In genomic region chr17:29445072-29445471, GRCm38 (mm10) we compare ENCODE assay signal across 9 mouse cellular contexts. TPM values are rescaled to one million over a fixed set of nuclear protein-coding genes. Genes with fewer than 3 reads are reported as not detected.
DNase-seq lines count a peak whose midpoint lies in the region; ATAC-seq lines count a peak whose summit lies in the region.
"Had no signal": no experiment of that assay in that cellular context is flagged by ENCODE, and none has a peak within 500 bp of the region (broad histone marks: within the 10 kb centered on the region; RNA-seq: fewer than 3 reads in every experiment).

No protein-coding gene starts in this region.

- no peaks in the 10 kb centered on the region for H3K36me3 ChIP-seq in forebrain, embryonic 11.5 days (ENCODE audit: control insufficient read depth, insufficient read depth, low read length)
- no peaks in the 10 kb centered on the region for H3K36me3 ChIP-seq in forebrain, embryonic 14.5 days (ENCODE audit: control insufficient read depth, insufficient read depth, low read length)
- no peaks in the 10 kb centered on the region for H3K36me3 ChIP-seq in lung, embryonic 15.5 days
- H3K36me3 ChIP-seq in stomach, embryonic 15.5 days = no peaks in the 10 kb centered on the region

- no peaks in the 10 kb centered on the region; the same call in 1 of the 2 replicates for H3K4me1 ChIP-seq in forebrain, embryonic 11.5 days (replicated peaks; ENCODE audit: control insufficient read depth, insufficient read depth, low read length)
- no peaks in the 10 kb centered on the region for H3K4me1 ChIP-seq in forebrain, embryonic 14.5 days (ENCODE audit: control insufficient read depth, insufficient read depth, low read length)
- peaks cover 31% of the 10 kb centered on the region for H3K4me1 ChIP-seq in lung, embryonic 15.5 days
- H3K4me1 ChIP-seq in stomach, embryonic 15.5 days = peaks cover 19% of the 10 kb centered on the region

- no peak for ATAC-seq in forebrain, embryonic 11.5 days (replicated peaks; ENCODE audit: low FRiP score)
- no peak for ATAC-seq in forebrain, embryonic 14.5 days
- no peak for ATAC-seq in lung, embryonic 15.5 days (ENCODE audit: borderline replicate concordance, extremely low read depth, low FRiP score, low TSS enrichment)
- ATAC-seq in stomach, embryonic 15.5 days (ENCODE audit: insufficient read depth, low FRiP score, low read depth) = no peak

- DNase-seq in forebrain, embryonic 11.5 days (ENCODE audit: low spot score) = no peak
- DNase-seq in forebrain, embryonic 14.5 days (ENCODE audit: low spot score) = no peak
- no peak for DNase-seq in lung, postnatal 25 days (ENCODE audit: low spot score)
- peak; percentile 78 for DNase-seq in liver
- no peak for DNase-seq in spleen, adult 12 weeks (ENCODE audit: low spot score)
- DNase-seq in cerebellum, postnatal 36 days = no peak
- DNase-seq: adrenal gland, adult 2 months had no signal

- peak overlapping the region; percentile 5; the same call in 1 of the 2 replicates for H3K9ac ChIP-seq in forebrain, embryonic 11.5 days (ENCODE audit: low read length)
- no peak overlapping the region for H3K9ac ChIP-seq in forebrain, embryonic 14.5 days (ENCODE audit: low read length)
- no peak overlapping the region for H3K9ac ChIP-seq in lung, embryonic 15.5 days
- H3K9ac ChIP-seq in stomach, embryonic 15.5 days = no peak overlapping the region

- no peaks in the 10 kb centered on the region for H3K27me3 ChIP-seq in forebrain, embryonic 11.5 days (ENCODE audit: control insufficient read depth, insufficient read depth, low read length)
- H3K27me3 ChIP-seq in forebrain, embryonic 14.5 days (replicated peaks; ENCODE audit: control insufficient read depth, insufficient read depth, low read length) = no peaks in the 10 kb centered on the region
- no peaks in the 10 kb centered on the region for H3K27me3 ChIP-seq in lung, embryonic 15.5 days
- no peaks in the 10 kb centered on the region for H3K27me3 ChIP-seq in stomach, embryonic 15.5 days (replicated peaks)

- no peak overlapping the region for H3K4me2 ChIP-seq in forebrain, embryonic 11.5 days (ENCODE audit: low read depth, low read length, severe bottlenecking)
- H3K4me2 ChIP-seq in forebrain, embryonic 14.5 days (ENCODE audit: low read length) = no peak overlapping the region
- H3K4me2 ChIP-seq in lung, embryonic 15.5 days = no peak overlapping the region
- no peak overlapping the region for H3K4me2 ChIP-seq in stomach, embryonic 15.5 days

- H3K9me3 ChIP-seq in forebrain, embryonic 11.5 days (ENCODE audit: control insufficient read depth, low read length) = no peaks in the 10 kb centered on the region
- H3K9me3 ChIP-seq in forebrain, embryonic 14.5 days (replicated peaks; ENCODE audit: control insufficient read depth, low read length) = no peaks in the 10 kb centered on the region
- no peaks in the 10 kb centered on the region for H3K9me3 ChIP-seq in lung, embryonic 15.5 days
- H3K9me3 ChIP-seq in stomach, embryonic 15.5 days = no peaks in the 10 kb centered on the region

- peak overlapping the region; percentile 21; the same call in 1 of the 2 replicates for H3K27ac ChIP-seq in forebrain, embryonic 11.5 days (ENCODE audit: low read depth, low read length)
- H3K27ac ChIP-seq in forebrain, embryonic 14.5 days (ENCODE audit: low read depth, low read length) = no peak overlapping the region
- peak overlapping the region; percentile 45 for H3K27ac ChIP-seq in lung, embryonic 15.5 days
- H3K27ac ChIP-seq in stomach, embryonic 15.5 days = peak overlapping the region; percentile 37

- 32% methylated on average over 8 of the region's 8 CpGs for WGBS in forebrain, embryonic 11.5 days
- WGBS in forebrain, embryonic 14.5 days = 19% methylated on average over 8 of the region's 8 CpGs
- 13% methylated on average over 8 of the region's 8 CpGs for WGBS in lung, embryonic 15.5 days
- WGBS in stomach, embryonic 15.5 days = 19% methylated on average over 8 of the region's 8 CpGs

- H3K4me3 ChIP-seq in forebrain, embryonic 11.5 days (ENCODE audit: low read depth, low read length) = no peak overlapping the region
- no peak overlapping the region for H3K4me3 ChIP-seq in forebrain, embryonic 14.5 days (ENCODE audit: low read depth, low read length)
- no peak overlapping the region for H3K4me3 ChIP-seq in lung, embryonic 15.5 days
- no peak overlapping the region for H3K4me3 ChIP-seq in stomach, embryonic 15.5 days (replicated peaks)

RNA-seq across cellular contexts. Expression of gene Pim1, which starts 45.5 kb away (rescaled TPM):
- 21.1 and 22.5 TPM in 2 replicates for polyA plus RNA-seq in forebrain, embryonic 11.5 days (2014; fragmentation: Nextera tagmentation; extraction: Ambion mirVana)
- 11.4 and 15.7 TPM in 2 replicates for polyA plus RNA-seq in forebrain, embryonic 14.5 days (2014; fragmentation: Nextera tagmentation; extraction: Ambion mirVana)
- 16.3 and 17.2 TPM in 2 replicates for polyA plus RNA-seq in lung, embryonic 15.5 days (2015; fragmentation: Nextera tagmentation; extraction: Ambion mirVana)
- 11.5 and 20.9 TPM in 2 replicates for polyA plus RNA-seq in stomach, embryonic 15.5 days (2015; fragmentation: Nextera tagmentation; extraction: Ambion mirVana)
